In the genomic region with DNA sequence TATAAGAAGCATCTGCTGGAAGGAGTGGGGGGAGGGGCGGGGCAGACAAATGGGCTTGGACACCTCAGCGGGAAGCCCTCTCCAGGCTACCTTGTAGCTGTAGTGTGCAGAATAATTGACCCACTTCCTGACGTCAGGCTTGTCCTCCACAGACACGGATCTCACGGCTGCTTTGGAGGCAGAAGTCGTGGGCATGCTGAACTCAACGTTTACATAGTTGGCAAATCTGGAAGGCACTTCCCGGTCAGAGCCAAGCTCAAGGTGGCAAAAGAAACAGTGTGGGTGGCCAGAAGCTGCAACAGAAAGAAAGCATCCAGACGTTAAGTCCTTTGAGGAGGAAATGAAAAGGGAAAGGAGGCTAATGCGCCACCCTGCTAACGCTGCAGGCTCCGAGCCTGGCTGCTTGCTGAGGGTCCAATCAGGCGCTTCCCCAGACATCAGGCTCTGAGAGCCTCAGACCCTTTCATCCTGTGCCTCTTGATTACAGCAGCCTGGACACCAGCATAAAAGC, we compare ENCODE assay signal across 8 mouse cellular contexts. TPM values are rescaled to one million over a fixed set of nuclear protein-coding genes. Genes with fewer than 3 reads are reported as not detected.
DNase-seq lines count a peak whose midpoint lies in the region; ATAC-seq and TF ChIP-seq lines count a peak whose summit lies in the region.

No protein-coding gene starts in this region.

- ATAC-seq in midbrain, embryonic 11.5 days (ENCODE audit: low FRiP score), result peak; percentile 89
- no peak for ATAC-seq in stomach, embryonic 15.5 days (ENCODE audit: insufficient read depth, low FRiP score, low read depth)
- no peak for ATAC-seq in CD4-positive, CD25-positive, alpha-beta regulatory T cell, adult 4 months

- no peak for TF ChIP-seq POLR2A in kidney, adult 2 months (IDR thresholded peaks at IDR 0.05; ENCODE audit: low read depth, low read length)

- H3K4me3 ChIP-seq in kidney, adult 2 months (ENCODE audit: insufficient read depth, low read depth, low read length), result peak overlapping the region; percentile 24; the same call in 1 of the 2 replicates
- H3K4me3 ChIP-seq in midbrain, embryonic 11.5 days (ENCODE audit: low read depth, low read length), result peak overlapping the region; percentile 4; the same call in 1 of the 2 replicates
- peak overlapping the region; percentile 21 for H3K4me3 ChIP-seq in stomach, embryonic 15.5 days (replicated peaks)

- WGBS in kidney, adult 2 months, result 37% methylated on average over 13 of the region's 13 CpGs
- 5% methylated on average over 13 of the region's 13 CpGs for WGBS in midbrain, embryonic 11.5 days
- 31% methylated on average over 13 of the region's 13 CpGs for WGBS in stomach, embryonic 15.5 days

- no peaks in the 10 kb centered on the region for H3K27me3 ChIP-seq in kidney, adult 2 months (replicated peaks; ENCODE audit: control insufficient read depth, insufficient read depth, low read length)
- no peaks in the 10 kb centered on the region for H3K27me3 ChIP-seq in midbrain, embryonic 11.5 days (ENCODE audit: control insufficient read depth, insufficient read depth, low read length)
- H3K27me3 ChIP-seq in stomach, embryonic 15.5 days (replicated peaks), result no peaks in the 10 kb centered on the region

- peak overlapping the region; percentile 39 for H3K4me2 ChIP-seq in midbrain, embryonic 11.5 days
- peak overlapping the region; percentile 41 for H3K4me2 ChIP-seq in stomach, embryonic 15.5 days

- peak overlapping the region; percentile 3 for H3K9ac ChIP-seq in midbrain, embryonic 11.5 days (ENCODE audit: low read length)
- H3K9ac ChIP-seq in stomach, embryonic 15.5 days, result no peak overlapping the region

- TF ChIP-seq CTCF in kidney, adult 2 months (conservative IDR thresholded peaks at IDR 0.05; ENCODE audit: insufficient read depth, insufficient read length, low read depth, low read length), result no peak

- H3K9me3 ChIP-seq in midbrain, embryonic 11.5 days (ENCODE audit: control insufficient read depth, low read length), result no peaks in the 10 kb centered on the region
- H3K9me3 ChIP-seq in stomach, embryonic 15.5 days, result no peaks in the 10 kb centered on the region

- peak; percentile 10 for DNase-seq in kidney, adult 2 months
- DNase-seq in kidney, adult 11 months, result no peak
- DNase-seq in cerebellum, postnatal 14 days, result peak; percentile 35 to 55
- peak; percentile 54 to 56 for DNase-seq in frontal cortex, postnatal 36 days (ENCODE audit: low spot score in 2 of 2)
- DNase-seq in left cerebral cortex, adult 11 months (ENCODE audit: low spot score), result peak; percentile 21
- peak; percentile 95 for DNase-seq in midbrain, embryonic 11.5 days (ENCODE audit: low spot score, missing footprints)

- H3K27ac ChIP-seq in kidney, adult 2 months (ENCODE audit: insufficient read depth, low read depth, low read length), result no peak overlapping the region
- H3K27ac ChIP-seq in midbrain, embryonic 11.5 days (ENCODE audit: low read depth, low read length), result peak overlapping the region; percentile 20; the same call in 1 of the 2 replicates
- no peak overlapping the region for H3K27ac ChIP-seq in stomach, embryonic 15.5 days

- no peaks in the 10 kb centered on the region for H3K36me3 ChIP-seq in kidney, adult 2 months (ENCODE audit: control insufficient read depth, insufficient read depth, low read length)
- H3K36me3 ChIP-seq in midbrain, embryonic 11.5 days (ENCODE audit: control insufficient read depth, insufficient read depth, low read length), result no peaks in the 10 kb centered on the region
- H3K36me3 ChIP-seq in stomach, embryonic 15.5 days, result no peaks in the 10 kb centered on the region

- H3K4me1 ChIP-seq in kidney, adult 2 months (ENCODE audit: control insufficient read depth, insufficient read depth, low read length), result peaks cover 9% of the 10 kb centered on the region
- peaks cover 15% of the 10 kb centered on the region for H3K4me1 ChIP-seq in midbrain, embryonic 11.5 days (ENCODE audit: control insufficient read depth, insufficient read depth, low read length)
- H3K4me1 ChIP-seq in stomach, embryonic 15.5 days, result peaks cover 7% of the 10 kb centered on the region; the same call in 1 of the 2 replicates

RNA-seq across cellular contexts. Expression of gene Gtf2a1, which starts 51.4 kb away (rescaled TPM):
- polyA plus RNA-seq in kidney, adult 2 months (2012; rRNA removed), result 12.4 and 14.2 TPM in 2 replicates
- polyA plus RNA-seq in midbrain, embryonic 11.5 days (2014; fragmentation: Nextera tagmentation; extraction: Ambion mirVana), result 58.2 and 61.1 TPM in 2 replicates
- 36.7 and 39.2 TPM in 2 replicates for polyA plus RNA-seq in stomach, embryonic 15.5 days (2015; fragmentation: Nextera tagmentation; extraction: Ambion mirVana)
- polyA plus RNA-seq in CD4-positive, CD25-positive, alpha-beta regulatory T cell, adult 4 months (2017; shearing (Covaris generic)), result 10 to 100 TPM; 76.9 to 95.8 TPM
